Mouse (Mus musculus): ENCODE results near the gene Vasp.

The Vasp gene

GRCm38 (mm10) chr7:19236411-19236810, 35.2 kb downstream of the Vasp start:
- DNase-seq (ENCODE audit: low spot score in 2 of 2), result no peak

DNA sequence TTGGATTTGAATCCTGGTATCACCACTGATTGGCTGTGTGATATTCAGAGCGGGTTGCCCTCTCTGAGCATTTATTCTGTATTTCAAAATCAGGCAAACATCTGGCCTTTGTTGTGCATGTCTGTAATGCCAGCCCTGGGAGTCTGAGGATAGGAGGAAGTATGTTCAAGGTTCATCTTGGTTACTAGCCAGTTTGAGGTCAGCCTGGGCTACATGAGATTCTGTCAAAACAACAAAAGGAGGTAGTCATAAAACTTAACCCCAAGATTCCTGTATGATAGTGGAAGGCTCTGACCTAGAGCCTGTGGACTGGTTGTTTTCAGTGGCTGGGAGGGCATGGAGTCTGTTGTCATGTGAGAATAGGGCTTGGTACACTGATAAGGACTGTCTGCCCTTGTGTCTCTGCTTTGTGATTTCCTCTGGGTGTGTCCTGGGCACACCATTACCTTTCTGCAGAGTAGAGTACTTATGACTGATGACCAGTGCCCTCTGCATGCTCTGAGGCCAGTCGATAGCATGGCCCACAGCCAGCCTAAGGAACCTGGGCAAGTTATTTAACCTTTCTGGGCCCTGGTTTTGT, 36.4 kb downstream of the Vasp start:
- no peak for DNase-seq (ENCODE audit: low spot score in 2 of 2)

- no peak for DNase-seq (ENCODE audit: low spot score in 2 of 2)
Observed at GRCm38 (mm10) chr7:19234652-19235051, 37.0 kb downstream of the Vasp start.

DNA sequence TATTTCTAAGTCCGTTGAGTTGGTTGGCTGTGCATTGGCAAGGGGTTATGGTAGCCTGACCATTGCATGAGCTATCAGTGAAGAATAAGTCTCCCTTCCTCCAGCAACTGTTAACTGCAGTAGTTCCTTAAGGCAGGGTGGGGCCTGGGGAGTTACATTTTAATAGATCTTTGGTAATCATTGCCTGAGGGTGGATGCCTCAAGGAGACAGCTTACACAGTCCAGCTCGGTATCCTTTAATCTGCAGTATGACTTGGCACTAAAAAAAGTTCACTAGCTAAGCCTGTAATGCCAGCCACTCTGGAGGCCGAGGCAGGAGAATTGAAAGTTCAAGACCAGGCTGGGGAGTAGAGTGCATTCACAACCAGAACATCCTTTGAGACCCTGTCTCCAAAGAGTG, 39.8 kb downstream of the Vasp start:
- DNase-seq (ENCODE audit: low spot score in 2 of 2), result no peak

DNA sequence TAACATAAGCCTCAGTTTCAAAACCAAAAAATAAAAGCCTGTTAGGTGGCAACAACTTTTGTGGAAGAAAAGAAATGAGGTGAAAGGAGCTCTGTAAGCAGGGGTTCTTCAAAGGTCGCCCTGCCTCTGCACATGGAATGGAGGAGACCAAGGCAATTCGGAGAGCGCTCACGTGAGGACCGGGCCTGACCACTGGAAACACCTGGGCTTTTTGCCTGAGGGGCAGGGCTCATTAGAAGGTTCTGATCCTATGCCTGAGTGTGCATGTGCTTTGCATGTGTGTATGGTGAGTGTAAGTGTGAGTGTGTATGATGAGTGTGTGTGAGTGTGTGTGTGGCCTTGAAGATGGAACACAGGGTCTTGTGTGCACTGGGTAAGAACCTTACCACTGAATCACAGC, 40.7 kb downstream of the Vasp start:
- DNase-seq (ENCODE audit: low spot score in 2 of 2), result no peak

GRCm38 (mm10) chr7:19230041-19230580, 41.5 kb downstream of the Vasp start:
- no peak for DNase-seq (ENCODE audit: low spot score in 2 of 2)

DNA sequence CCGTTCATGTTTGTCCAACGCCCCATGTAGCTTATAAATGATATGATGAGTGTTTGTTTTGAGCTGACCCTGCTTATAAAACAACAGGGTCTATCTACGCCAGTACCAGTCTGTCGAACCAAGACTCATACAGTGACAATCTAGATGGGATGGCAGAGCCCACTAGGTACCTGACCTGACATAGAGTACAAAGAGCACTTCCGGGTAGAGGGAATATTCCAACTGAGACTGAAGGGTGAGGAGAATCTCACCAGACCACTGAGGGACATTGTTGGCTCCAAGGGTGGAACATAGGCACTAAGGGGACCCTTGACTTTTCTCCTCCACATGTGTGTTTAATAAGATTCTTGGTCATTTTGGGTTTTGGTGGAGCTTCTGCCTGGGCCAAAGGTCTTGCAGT, 42.2 kb downstream of the Vasp start:
- DNase-seq (ENCODE audit: low spot score in 2 of 2), result no peak

DNA sequence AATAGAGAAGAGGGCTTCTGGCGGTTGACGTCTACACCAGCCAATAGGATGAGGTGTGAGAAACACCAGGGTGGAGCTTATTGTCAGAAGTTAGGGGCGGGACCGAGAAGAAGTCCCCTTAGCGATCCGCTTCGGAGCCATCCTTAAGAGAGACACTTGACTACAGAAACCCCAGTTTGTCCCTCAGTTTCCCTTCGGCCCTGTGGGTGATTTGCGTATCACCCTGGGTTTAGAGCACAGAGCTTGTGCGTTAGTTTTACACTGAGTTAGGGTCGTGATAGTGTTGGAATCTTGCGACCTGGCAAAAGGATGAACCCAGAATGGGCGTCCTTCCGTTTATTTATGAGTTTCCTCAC, 42.8 kb downstream of the Vasp start:
- no peak for DNase-seq (ENCODE audit: low spot score in 2 of 2)

DNA sequence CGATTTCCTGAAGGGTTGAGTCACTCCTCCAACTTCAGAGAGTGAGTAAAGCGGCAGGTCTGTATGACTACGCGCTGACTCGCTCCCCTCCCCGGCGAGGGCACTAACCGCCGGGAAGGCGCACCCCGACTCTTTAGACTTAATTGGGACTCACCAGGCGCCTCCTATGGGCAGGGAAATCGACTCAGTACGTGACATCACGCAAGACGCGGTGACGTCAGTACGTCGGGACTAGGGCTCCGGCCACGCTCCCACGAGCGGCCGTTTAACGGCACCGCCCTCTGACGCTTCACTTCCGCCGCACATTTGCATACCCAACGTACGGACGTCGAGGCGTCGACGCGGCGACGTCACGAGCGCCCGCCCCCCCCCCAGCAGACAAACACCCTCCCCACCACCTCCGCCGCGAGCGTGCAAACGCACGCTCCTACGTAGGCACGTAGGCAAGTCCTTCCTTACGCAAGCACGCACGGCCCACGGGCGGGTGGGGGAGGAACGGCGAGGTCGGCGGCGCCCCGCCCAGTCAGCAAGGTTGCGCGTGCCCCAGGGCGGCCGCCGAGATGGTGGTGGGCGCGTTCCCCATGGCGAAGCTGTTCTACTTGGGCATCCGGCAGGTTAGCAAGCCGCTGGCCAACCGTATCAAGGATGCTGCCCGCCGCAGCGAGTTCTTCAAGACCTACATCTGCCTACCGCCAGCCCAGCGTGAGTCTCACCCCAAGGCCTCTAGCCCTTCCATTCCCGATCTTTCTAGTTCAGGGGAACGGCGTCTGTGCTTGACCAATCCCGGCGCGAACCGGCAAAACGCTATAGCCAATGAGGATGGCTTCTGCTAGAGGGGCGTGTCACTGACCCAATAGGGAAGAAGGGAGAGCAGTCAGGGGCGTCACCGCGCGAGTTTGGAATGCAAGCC, 43.5 kb downstream of the Vasp start, which contains the start of gene Opa3:
Opa3 (plus strand) TSS at position 452 of the 910 bp plus-strand sequence.
- DNase-seq (ENCODE audit: low spot score in 2 of 2), result peak; percentile 97 to 99

GRCm38 (mm10) chr7:19226817-19227797, 44.5 kb downstream of the Vasp start:
- DNase-seq (ENCODE audit: low spot score in 2 of 2), result peak in 1 of 2 experiments; percentile 6

GRCm38 (mm10) chr7:19224933-19225332, 46.7 kb downstream of the Vasp start:
- no peak for DNase-seq (ENCODE audit: low spot score in 2 of 2)

DNA sequence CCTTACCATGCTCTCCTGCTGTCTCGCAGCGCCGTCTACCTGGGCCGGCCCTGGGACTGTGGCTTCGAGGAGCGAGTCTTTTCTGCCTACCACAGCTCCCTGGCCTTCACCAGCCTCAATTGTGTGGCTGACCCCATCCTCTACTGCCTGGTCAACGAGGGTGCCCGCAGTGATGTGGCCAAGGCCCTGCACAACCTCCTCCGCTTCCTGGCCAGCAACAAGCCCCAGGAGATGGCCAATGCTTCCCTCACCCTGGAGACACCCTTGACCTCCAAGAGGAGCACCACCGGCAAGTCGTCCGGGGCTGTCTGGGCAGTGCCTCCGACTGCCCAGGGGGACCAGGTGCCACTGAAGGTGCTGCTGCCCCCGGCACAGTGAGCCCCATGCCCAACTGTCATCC, 48.7 kb downstream of the Vasp start:
- DNase-seq (ENCODE audit: low spot score in 2 of 2), result no peak

DNA sequence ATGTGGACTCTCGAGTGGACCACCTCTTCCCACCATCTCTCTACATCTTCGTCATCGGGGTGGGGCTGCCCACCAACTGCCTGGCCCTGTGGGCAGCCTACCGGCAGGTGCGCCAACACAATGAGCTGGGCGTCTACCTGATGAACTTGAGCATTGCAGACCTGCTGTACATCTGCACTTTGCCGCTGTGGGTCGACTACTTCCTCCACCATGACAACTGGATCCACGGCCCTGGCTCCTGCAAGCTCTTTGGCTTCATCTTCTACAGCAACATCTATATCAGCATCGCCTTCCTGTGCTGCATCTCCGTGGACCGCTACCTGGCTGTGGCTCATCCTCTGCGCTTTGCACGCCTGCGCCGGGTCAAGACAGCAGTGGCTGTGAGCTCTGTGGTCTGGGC, 49.4 kb downstream of the Vasp start:
- no peak for DNase-seq (ENCODE audit: low spot score in 2 of 2)

GRCm38 (mm10) chr7:19220061-19220460, 51.6 kb downstream of the Vasp start:
- DNase-seq (ENCODE audit: low spot score in 2 of 2), result no peak

- no peak for DNase-seq (ENCODE audit: low spot score in 2 of 2)
Observed at GRCm38 (mm10) chr7:19217944-19218343, 53.7 kb downstream of the Vasp start.

DNA sequence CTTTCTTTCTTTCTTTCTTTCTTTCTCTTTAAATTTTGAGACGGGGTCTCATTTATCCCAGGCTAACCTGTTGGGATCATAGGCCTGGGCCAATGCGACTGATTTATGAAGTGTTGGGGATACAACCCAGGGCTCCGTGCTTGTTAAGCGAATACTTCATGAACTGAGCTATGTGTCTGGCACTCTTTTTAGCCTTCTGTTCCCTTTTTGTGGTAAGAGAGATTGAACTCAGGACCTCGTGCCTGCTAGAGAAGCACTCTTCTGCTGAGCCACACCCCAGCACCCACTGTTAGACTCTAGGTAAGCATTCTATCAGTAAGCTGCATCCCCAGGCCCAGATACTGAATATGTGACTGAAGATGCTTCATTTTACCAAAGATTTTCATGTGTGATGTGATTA, 54.1 kb downstream of the Vasp start:
- no peak for DNase-seq (ENCODE audit: low spot score in 2 of 2)

GRCm38 (mm10) chr7:19214940-19215339, 56.7 kb downstream of the Vasp start:
- DNase-seq (ENCODE audit: low spot score in 2 of 2), result no peak

- no peak for DNase-seq (ENCODE audit: low spot score in 2 of 2)
Observed at GRCm38 (mm10) chr7:19214369-19214768, 57.2 kb downstream of the Vasp start.

DNA sequence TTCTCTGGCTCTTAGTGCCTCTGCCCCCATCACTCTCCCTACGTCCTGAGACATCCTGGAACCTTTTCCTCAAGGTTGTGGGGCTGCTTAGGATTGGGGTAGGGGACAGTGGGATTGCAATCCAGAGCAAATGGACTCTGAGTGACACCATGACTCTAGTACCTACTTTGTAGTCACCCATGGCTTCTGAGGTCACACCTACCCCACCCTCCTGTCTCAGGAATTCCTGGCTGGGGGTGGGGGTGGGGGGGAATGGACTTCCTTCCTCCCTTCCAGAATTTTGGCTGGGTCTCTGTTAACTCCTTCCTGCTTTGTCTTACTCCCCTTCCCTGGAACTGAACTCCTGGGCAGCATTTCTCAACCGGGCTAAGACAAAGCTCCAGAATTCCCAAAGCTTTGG, 58.2 kb downstream of the Vasp start:
- DNase-seq (ENCODE audit: low spot score in 2 of 2), result no peak

- no peak for DNase-seq (ENCODE audit: low spot score in 2 of 2)
Observed at GRCm38 (mm10) chr7:19211996-19212755, 59.4 kb downstream of the Vasp start, which contains the start of gene Gpr4. Gene Gpr4, plus strand, starts transcription at chr7:19212538.

Measured in urinary bladder, adult 18-20 months (tissue).